Mouse (Mus musculus): Measurements from ENCODE around the gene Lactb. TPM values are rescaled to one million over a fixed set of nuclear protein-coding genes. Genes with fewer than 3 reads are reported as not detected.
A peak's percentile ranks its signal among the peaks of the same experiment; 100 is the strongest.

Gene Lactb
- polyA plus RNA-seq, 1 experiment from 2014 or later, result 12.4 TPM

GRCm38 (mm10) chr9:66977121-66977520 is 1.8 kb upstream of the Lactb start:
- Histone ChIP-seq H3K27ac (ENCODE audit: low read length) (no peak overlapping the region), H3K4me1 (ENCODE audit: control insufficient read depth, insufficient read depth, low read length) (0 out of 2 replicates have a peak, but pooled peaks cover 4% of the 10 kb centered on the region), H3K36me3 (ENCODE audit: control insufficient read depth, insufficient read depth, low read length) (no peaks in the 10 kb centered on the region), H3K9ac (replicated peaks; ENCODE audit: low read depth, low read length) (no peak overlapping the region), H3K27me3 (ENCODE audit: control insufficient read depth, insufficient read depth, low read length) (no peaks in the 10 kb centered on the region), H3K4me3 (ENCODE audit: low read depth, low read length) (no peak overlapping the region), H3K4me2 (replicated peaks; ENCODE audit: low read depth, low read length) (no peak overlapping the region), H3K9me3 (ENCODE audit: control insufficient read depth, low read depth, low read length) (no peaks in the 10 kb centered on the region)
- WGBS, result 72% methylated on average over 5 of the region's 5 CpGs
- no peak for ATAC-seq (ENCODE audit: insufficient number of reproducible peaks, insufficient read depth, low FRiP score, low read depth)

- H3K4me3 ChIP-seq (ENCODE audit: low read depth, low read length), result peak overlapping the region; percentile 92
- H3K27ac ChIP-seq (ENCODE audit: low read length), result peak overlapping the region; percentile 81; the same call in 1 of the 2 replicates
- H3K27me3 ChIP-seq (ENCODE audit: control insufficient read depth, insufficient read depth, low read length), result no peaks in the 10 kb centered on the region
- peak; percentile 82 for ATAC-seq (ENCODE audit: insufficient number of reproducible peaks, insufficient read depth, low FRiP score, low read depth)
- H3K9me3 ChIP-seq (ENCODE audit: control insufficient read depth, low read depth, low read length), result no peaks in the 10 kb centered on the region
- 0 out of 2 replicates have a peak, but pooled peaks cover 4% of the 10 kb centered on the region for H3K4me1 ChIP-seq (ENCODE audit: control insufficient read depth, insufficient read depth, low read length)
- under 1% methylated on average over 39 of the region's 41 CpGs for WGBS
- H3K4me2 ChIP-seq (replicated peaks; ENCODE audit: low read depth, low read length), result peak overlapping the region; percentile 69
- 0 out of 2 replicates have a peak, but pooled peaks cover 3% of the 10 kb centered on the region for H3K36me3 ChIP-seq (ENCODE audit: control insufficient read depth, insufficient read depth, low read length)
- H3K9ac ChIP-seq (replicated peaks; ENCODE audit: low read depth, low read length), result peak overlapping the region; percentile 61
These were observed 511 bp downstream of the Lactb start for GRCm38 (mm10) chr9:66974721-66975225.

DNA sequence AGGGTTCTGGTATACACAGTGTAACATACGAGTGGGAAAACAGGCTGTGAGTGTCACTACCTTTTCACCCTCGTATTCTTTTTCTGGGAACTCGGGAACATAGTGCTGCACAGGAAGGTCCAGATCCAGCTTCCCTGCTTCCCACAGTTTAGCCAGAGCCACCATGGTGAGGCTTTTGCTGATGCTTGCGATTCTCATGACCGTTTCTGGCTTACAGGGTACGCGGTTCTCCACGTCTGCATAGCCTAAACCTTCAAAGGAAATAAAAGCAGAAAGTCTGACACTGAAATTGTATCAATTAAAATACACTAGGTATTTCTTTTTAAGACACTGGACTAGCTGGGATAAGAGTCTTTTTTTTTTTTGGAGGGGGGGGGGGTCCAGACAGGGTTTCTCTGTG is 4.2 kb downstream of the Lactb start:
- H3K36me3 ChIP-seq (ENCODE audit: control insufficient read depth, insufficient read depth, low read length), result peaks cover 9% of the 10 kb centered on the region
- no peak for ATAC-seq (ENCODE audit: insufficient number of reproducible peaks, insufficient read depth, low FRiP score, low read depth)
- H3K27me3 ChIP-seq (ENCODE audit: control insufficient read depth, insufficient read depth, low read length), result no peaks in the 10 kb centered on the region
- H3K9ac ChIP-seq (replicated peaks; ENCODE audit: low read depth, low read length), result no peak overlapping the region
- WGBS, result 89% methylated on average over 8 of the region's 8 CpGs
- H3K4me1 ChIP-seq (ENCODE audit: control insufficient read depth, insufficient read depth, low read length), result 0 out of 2 replicates have a peak, but pooled peaks cover 4% of the 10 kb centered on the region
- no peak overlapping the region for H3K4me3 ChIP-seq (ENCODE audit: low read depth, low read length)
- H3K27ac ChIP-seq (ENCODE audit: low read length), result no peak overlapping the region
- no peak overlapping the region for H3K4me2 ChIP-seq (replicated peaks; ENCODE audit: low read depth, low read length)
- H3K9me3 ChIP-seq (ENCODE audit: control insufficient read depth, low read depth, low read length), result no peaks in the 10 kb centered on the region

DNA sequence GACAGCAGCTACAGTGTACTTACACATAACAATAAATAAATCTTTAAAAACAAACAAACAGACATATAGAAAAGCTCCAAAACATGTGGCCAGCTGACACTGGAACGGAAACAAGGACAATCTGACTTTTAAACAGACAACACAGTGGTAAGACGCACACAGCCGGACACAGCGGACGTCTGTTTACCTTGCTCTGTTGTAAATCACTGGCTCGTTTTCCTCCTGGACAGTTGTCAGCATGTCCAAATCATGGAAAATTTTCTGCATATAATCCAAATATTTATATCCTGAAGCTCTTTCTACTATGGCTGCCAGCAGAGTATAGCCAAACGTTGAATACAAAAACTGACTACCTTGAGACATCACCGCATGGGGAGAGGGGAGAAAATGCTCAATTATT is 7.8 kb downstream of the Lactb start:
- Histone ChIP-seq H3K36me3 (ENCODE audit: control insufficient read depth, insufficient read depth, low read length) (peaks cover 9% of the 10 kb centered on the region), H3K9me3 (ENCODE audit: control insufficient read depth, low read depth, low read length) (no peaks in the 10 kb centered on the region), H3K4me2 (replicated peaks; ENCODE audit: low read depth, low read length) (no peak overlapping the region), H3K9ac (replicated peaks; ENCODE audit: low read depth, low read length) (no peak overlapping the region), H3K27me3 (ENCODE audit: control insufficient read depth, insufficient read depth, low read length) (no peaks in the 10 kb centered on the region), H3K4me3 (ENCODE audit: low read depth, low read length) (no peak overlapping the region), H3K27ac (ENCODE audit: low read length) (no peak overlapping the region), H3K4me1 (ENCODE audit: control insufficient read depth, insufficient read depth, low read length) (no peaks in the 10 kb centered on the region)
- ATAC-seq (ENCODE audit: insufficient number of reproducible peaks, insufficient read depth, low FRiP score, low read depth), result no peak
- 54% methylated on average over 8 of the region's 8 CpGs for WGBS

- no peak overlapping the region for H3K4me3 ChIP-seq (ENCODE audit: low read depth, low read length)
- H3K9ac ChIP-seq (replicated peaks; ENCODE audit: low read depth, low read length), result no peak overlapping the region
- no peaks in the 10 kb centered on the region for H3K27me3 ChIP-seq (ENCODE audit: control insufficient read depth, insufficient read depth, low read length)
- no peaks in the 10 kb centered on the region for H3K36me3 ChIP-seq (ENCODE audit: control insufficient read depth, insufficient read depth, low read length)
- H3K9me3 ChIP-seq (ENCODE audit: control insufficient read depth, low read depth, low read length), result no peaks in the 10 kb centered on the region
- no peak overlapping the region for H3K27ac ChIP-seq (ENCODE audit: low read length)
- H3K4me1 ChIP-seq (ENCODE audit: control insufficient read depth, insufficient read depth, low read length), result no peaks in the 10 kb centered on the region
- H3K4me2 ChIP-seq (replicated peaks; ENCODE audit: low read depth, low read length), result no peak overlapping the region
- 77% methylated on average over 3 of the region's 3 CpGs for WGBS
- ATAC-seq (ENCODE audit: insufficient number of reproducible peaks, insufficient read depth, low FRiP score, low read depth), result no peak
These were observed 13.8 kb downstream of the Lactb start for GRCm38 (mm10) chr9:66961478-66961877.

DNA sequence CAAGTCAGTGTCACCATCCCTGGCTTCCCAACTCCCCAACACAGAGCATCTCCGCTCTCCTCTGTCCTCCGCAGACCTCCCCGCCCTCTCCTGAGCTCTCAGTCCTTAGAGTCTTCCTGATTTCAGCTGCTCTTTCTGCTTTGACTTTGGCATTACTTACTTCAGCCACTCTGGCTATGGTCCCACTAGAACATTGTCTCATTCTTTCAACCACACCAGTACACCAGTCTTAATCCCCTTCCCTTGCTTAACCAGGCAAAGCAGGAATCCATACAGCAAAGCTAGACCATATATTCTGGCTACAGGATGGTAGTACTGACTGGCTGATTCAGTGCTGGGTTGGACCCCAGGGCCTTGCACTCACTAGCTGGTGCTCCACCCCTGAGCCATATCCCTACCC is 17.8 kb downstream of the Lactb start:
- no peak for ATAC-seq (ENCODE audit: insufficient number of reproducible peaks, insufficient read depth, low FRiP score, low read depth)
- Histone ChIP-seq H3K36me3 (ENCODE audit: control insufficient read depth, insufficient read depth, low read length) (no peaks in the 10 kb centered on the region), H3K4me2 (replicated peaks; ENCODE audit: low read depth, low read length) (no peak overlapping the region), H3K27me3 (ENCODE audit: control insufficient read depth, insufficient read depth, low read length) (no peaks in the 10 kb centered on the region), H3K4me3 (ENCODE audit: low read depth, low read length) (no peak overlapping the region), H3K9ac (replicated peaks; ENCODE audit: low read depth, low read length) (no peak overlapping the region), H3K4me1 (ENCODE audit: control insufficient read depth, insufficient read depth, low read length) (no peaks in the 10 kb centered on the region), H3K9me3 (ENCODE audit: control insufficient read depth, low read depth, low read length) (no peaks in the 10 kb centered on the region), H3K27ac (ENCODE audit: low read length) (no peak overlapping the region)
- 89% methylated on average over 3 of the region's 3 CpGs for WGBS

- Histone ChIP-seq H3K27ac (ENCODE audit: low read length) (no peak overlapping the region), H3K9ac (replicated peaks; ENCODE audit: low read depth, low read length) (no peak overlapping the region), H3K4me3 (ENCODE audit: low read depth, low read length) (no peak overlapping the region), H3K27me3 (ENCODE audit: control insufficient read depth, insufficient read depth, low read length) (no peaks in the 10 kb centered on the region), H3K4me2 (replicated peaks; ENCODE audit: low read depth, low read length) (no peak overlapping the region), H3K4me1 (ENCODE audit: control insufficient read depth, insufficient read depth, low read length) (no peaks in the 10 kb centered on the region), H3K9me3 (ENCODE audit: control insufficient read depth, low read depth, low read length) (no peaks in the 10 kb centered on the region), H3K36me3 (ENCODE audit: control insufficient read depth, insufficient read depth, low read length) (peaks cover 7% of the 10 kb centered on the region)
- WGBS, result 79% methylated on average over 2 of the region's 2 CpGs
- ATAC-seq (ENCODE audit: insufficient number of reproducible peaks, insufficient read depth, low FRiP score, low read depth), result no peak
These were observed 22.4 kb downstream of the Lactb start for GRCm38 (mm10) chr9:66952886-66953285.

- no peak for ATAC-seq (ENCODE audit: insufficient number of reproducible peaks, insufficient read depth, low FRiP score, low read depth)
- Histone ChIP-seq H3K4me3 (ENCODE audit: low read depth, low read length) (no peak overlapping the region), H3K36me3 (ENCODE audit: control insufficient read depth, insufficient read depth, low read length) (peaks cover 7% of the 10 kb centered on the region), H3K9me3 (ENCODE audit: control insufficient read depth, low read depth, low read length) (no peaks in the 10 kb centered on the region), H3K4me2 (replicated peaks; ENCODE audit: low read depth, low read length) (no peak overlapping the region), H3K27me3 (ENCODE audit: control insufficient read depth, insufficient read depth, low read length) (no peaks in the 10 kb centered on the region), H3K4me1 (ENCODE audit: control insufficient read depth, insufficient read depth, low read length) (no peaks in the 10 kb centered on the region), H3K9ac (replicated peaks; ENCODE audit: low read depth, low read length) (no peak overlapping the region), H3K27ac (ENCODE audit: low read length) (no peak overlapping the region)
- 72% methylated on average over 8 of the region's 8 CpGs for WGBS
These were observed 23.0 kb downstream of the Lactb start for GRCm38 (mm10) chr9:66952321-66952720.

DNA sequence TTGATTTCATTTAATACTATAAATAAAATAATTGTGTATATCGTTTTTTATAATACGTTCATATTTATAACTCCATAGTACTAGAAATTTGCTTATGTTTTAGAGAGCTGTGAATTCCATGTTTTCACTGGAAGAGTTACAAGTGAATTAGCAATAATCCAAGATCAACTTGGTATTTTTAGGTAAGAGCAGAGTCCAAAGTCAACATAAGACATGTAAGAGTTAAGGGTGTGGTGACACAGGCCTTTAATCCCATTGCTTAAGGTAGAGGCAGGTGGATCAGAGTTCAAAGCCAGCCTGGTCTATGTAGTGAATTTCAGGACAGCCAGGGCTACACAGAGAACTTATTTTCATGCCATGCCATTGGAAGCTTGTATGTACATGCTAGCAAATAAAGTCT is 26.7 kb downstream of the Lactb start:
- no peaks in the 10 kb centered on the region for H3K4me1 ChIP-seq (ENCODE audit: control insufficient read depth, insufficient read depth, low read length)
- ATAC-seq (ENCODE audit: insufficient number of reproducible peaks, insufficient read depth, low FRiP score, low read depth), result no peak
- H3K27ac ChIP-seq (ENCODE audit: low read length), result no peak overlapping the region
- no peaks in the 10 kb centered on the region for H3K9me3 ChIP-seq (ENCODE audit: control insufficient read depth, low read depth, low read length)
- WGBS, result 95% methylated on average over 2 of the region's 2 CpGs
- H3K4me3 ChIP-seq (ENCODE audit: low read depth, low read length), result no peak overlapping the region
- H3K27me3 ChIP-seq (ENCODE audit: control insufficient read depth, insufficient read depth, low read length), result no peaks in the 10 kb centered on the region
- H3K4me2 ChIP-seq (replicated peaks; ENCODE audit: low read depth, low read length), result no peak overlapping the region
- H3K36me3 ChIP-seq (ENCODE audit: control insufficient read depth, insufficient read depth, low read length), result peaks cover 7% of the 10 kb centered on the region
- H3K9ac ChIP-seq (replicated peaks; ENCODE audit: low read depth, low read length), result no peak overlapping the region
